Mouse (Mus musculus): Measurements from ENCODE around the gene Creg1.

The Creg1 gene

GRCm38 (mm10) chr1:165789066-165789660, 25.6 kb downstream of the Creg1 start:
- DNase-seq = no peak

- no peak for DNase-seq
Measured at GRCm38 (mm10) chr1:165789963-165790362, 26.4 kb downstream of the Creg1 start.

GRCm38 (mm10) chr1:165790461-165791210, 27.1 kb downstream of the Creg1 start:
- no peak for DNase-seq

- no peak for DNase-seq
Measured at GRCm38 (mm10) chr1:165791411-165791810, 27.9 kb downstream of the Creg1 start.

GRCm38 (mm10) chr1:165801709-165802310, 38.3 kb downstream of the Creg1 start:
- DNase-seq = no peak

- DNase-seq = no peak
Measured at GRCm38 (mm10) chr1:165803107-165803506, 39.6 kb downstream of the Creg1 start.

GRCm38 (mm10) chr1:165804133-165804532, 40.6 kb downstream of the Creg1 start:
- DNase-seq = no peak

- DNase-seq = no peak
Measured at GRCm38 (mm10) chr1:165810633-165811032, 47.1 kb downstream of the Creg1 start.

- DNase-seq = no peak
Measured at GRCm38 (mm10) chr1:165811170-165811569, 47.6 kb downstream of the Creg1 start.

GRCm38 (mm10) chr1:165812775-165813174, 49.2 kb downstream of the Creg1 start:
- DNase-seq = no peak

GRCm38 (mm10) chr1:165814116-165814515, 50.6 kb downstream of the Creg1 start:
- DNase-seq = no peak

GRCm38 (mm10) chr1:165814521-165815278, 51.2 kb downstream of the Creg1 start:
- no peak for DNase-seq

- DNase-seq = no peak
Measured at GRCm38 (mm10) chr1:165816391-165816790, 52.8 kb downstream of the Creg1 start.

- no peak for DNase-seq
Measured at GRCm38 (mm10) chr1:165817264-165817663, 53.7 kb downstream of the Creg1 start.

GRCm38 (mm10) chr1:165818145-165818860, 54.8 kb downstream of the Creg1 start:
- no peak for DNase-seq

GRCm38 (mm10) chr1:165819147-165819546, 55.6 kb downstream of the Creg1 start:
- DNase-seq = no peak

GRCm38 (mm10) chr1:165822031-165822430, 58.5 kb downstream of the Creg1 start:
- no peak for DNase-seq

All from cerebellum, adult 9-11 months (tissue).